Mouse (Mus musculus) CH12.LX (cell line): ENCODE measurements around the gene Abtb1.

Source experiments
- E2F4 ChIP-seq: IDR thresholded peaks from 2 replicates; pipeline ENCODE4 v1.6.1; 2011; ENCODE audit warnings: low read depth, low read length, improper control_type of control experiment; ENCODE audit not compliant: insufficient replicate concordance
- EP300 ChIP-seq: IDR thresholded peaks from 2 replicates; pipeline ENCODE4 v1.6.1; 2011; ENCODE audit warnings: low read length, improper control_type of control experiment
- JUND ChIP-seq: conservative IDR thresholded peaks from 2 replicates; pipeline ENCODE4 v1.6.1; 2011; ENCODE audit warnings: low read depth, low read length, improper control_type of control experiment
- POLR2A ChIP-seq: IDR thresholded peaks from 2 replicates; pipeline ENCODE4 v1.6.1; 2011; ENCODE audit warnings: low read depth, mild to moderate bottlenecking, improper control_type of control experiment, low read length

DNA sequence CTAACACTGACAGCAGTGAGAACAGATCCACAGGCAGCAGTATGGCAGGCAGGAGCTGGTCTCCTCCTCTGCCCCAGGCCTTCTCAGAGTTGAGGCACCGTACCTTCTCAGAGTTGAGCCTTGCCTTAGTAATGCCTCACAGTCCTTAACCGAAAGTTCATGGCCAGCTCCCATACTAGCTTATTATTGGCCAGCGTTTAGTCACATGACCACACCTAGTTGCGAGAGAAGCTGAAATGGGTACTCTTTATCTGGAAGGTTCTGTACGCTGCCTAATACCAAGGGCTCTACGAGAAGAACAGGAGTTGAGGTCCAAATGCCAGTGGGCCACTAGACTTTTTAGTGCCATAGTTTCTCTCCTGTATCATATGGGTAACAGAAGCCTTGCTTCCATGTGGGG lies 20.5 kb downstream of the Abtb1 start:
- no peak for TF ChIP-seq JUND
- no peak for TF ChIP-seq EP300
- TF ChIP-seq POLR2A = no peak
- no peak for TF ChIP-seq E2F4
